Mouse (Mus musculus) hindbrain, embryonic 11.5 days (tissue): ENCODE data around the gene Plin4. TPM values are rescaled to one million over a fixed set of nuclear protein-coding genes. Genes with fewer than 3 reads are reported as not detected.
A peak's percentile ranks its signal among the peaks of the same experiment; 100 is the strongest.

Experiments used
- ATAC-seq: fragments of 200-750 bp; cut with Nextera tagmentation; 2 replicates; pipeline ENCODE4 v1.8.0; 2017; ENCODE audit warnings: mild to moderate bottlenecking, moderate TSS enrichment, moderate library complexity; ENCODE audit not compliant: low FRiP score
- DNase-seq: peaks from one replicate; pipeline ENCODE4 v3.0.0-alpha.2; 2015; ENCODE audit warnings: low spot score
- H3K27ac ChIP-seq: fragments of 300-500 bp; sonication (generic); 2 replicates; pipeline ENCODE4 v1.5.1; 2014; ENCODE audit warnings: mild to moderate bottlenecking, low read depth, low read length
- H3K27me3 ChIP-seq: fragments of 300-500 bp; sonication (generic); 2 replicates; pipeline ENCODE4 v1.6.1; 2014; ENCODE audit warnings: mild to moderate bottlenecking, low read length, moderate library complexity, mixed read lengths; ENCODE audit not compliant: control insufficient read depth, insufficient read depth
- H3K36me3 ChIP-seq: fragments of 300-500 bp; sonication (generic); 2 replicates; pipeline ENCODE4 v1.6.1; 2014; ENCODE audit warnings: mild to moderate bottlenecking, low read length, moderate library complexity, mixed read lengths; ENCODE audit not compliant: control insufficient read depth, insufficient read depth
- H3K4me1 ChIP-seq: fragments of 300-500 bp; sonication (generic); replicated peaks from 2 replicates; pipeline ENCODE4 v1.6.1; 2014; ENCODE audit warnings: low read length, mixed read lengths; ENCODE audit not compliant: control insufficient read depth, insufficient read depth
- H3K4me2 ChIP-seq: fragments of 300-500 bp; sonication (generic); replicated peaks from 2 replicates; pipeline ENCODE4 v1.6.1; 2014; ENCODE audit warnings: mild to moderate bottlenecking, low read depth, low read length
- H3K4me3 ChIP-seq: fragments of 300-500 bp; sonication (generic); 2 replicates; pipeline ENCODE4 v1.5.1; 2014; ENCODE audit warnings: low read depth, low read length
- H3K9ac ChIP-seq: fragments of 300-500 bp; sonication (generic); 2 replicates; pipeline ENCODE4 v1.6.1; 2014; ENCODE audit warnings: low read depth, low read length
- H3K9me3 ChIP-seq: fragments of 300-500 bp; sonication (generic); 2 replicates; pipeline ENCODE4 v1.6.1; 2016; ENCODE audit warnings: low read length; ENCODE audit not compliant: control insufficient read depth
- WGBS: fragments of 180-500 bp; shearing (Covaris S2); extraction: QIAGEN DNeasy Blood & Tissue Kit; methylation state at CpG from one replicate; pipeline ENCODE4 v1.1.7; 2014; 5-methylcytosine and 5-hydroxymethylcytosine counted together
- polyA plus RNA-seq: library from polyadenylated mRNA; unstranded; fragments of >200 nt; fragmentation: Nextera tagmentation; extraction: Ambion mirVana; gene quantifications from 2 replicates; pipeline ENCODE4 v1.2.1, GENCODE M21; 2014

Plin4 gene
- polyA plus RNA-seq, 1 experiment from 2014 or later: 0.09 TPM

GRCm38 (mm10) chr17:56123161-56123560, 13.6 kb upstream of the Plin4 start:
- DNase-seq (no peak), ATAC-seq (no peak)
- Histone ChIP-seq H3K9ac (no peak overlapping the region), H3K4me1 (no peaks in the 10 kb centered on the region), H3K36me3 (no peaks in the 10 kb centered on the region; the same call in 1 of the 2 replicates), H3K4me3 (no peak overlapping the region), H3K4me2 (no peak overlapping the region), H3K27ac (no peak overlapping the region), H3K9me3 (peaks cover 5% of the 10 kb centered on the region; the same call in 1 of the 2 replicates), H3K27me3 (peaks cover 71% of the 10 kb centered on the region)
- WGBS: 89% methylated on average over 12 of the region's 12 CpGs

- ATAC-seq (no peak), DNase-seq (no peak)
- no peak within 1 kb of the TSS for H3K4me2 ChIP-seq
- H3K36me3 ChIP-seq: no peaks in the 10 kb centered on the region
- no peak within 1 kb of the TSS for H3K9ac ChIP-seq
- peaks cover 73% of the 10 kb centered on the region for H3K27me3 ChIP-seq
- H3K9me3 ChIP-seq: peaks cover 5% of the 10 kb centered on the region; the same call in 1 of the 2 replicates
- WGBS: 59% methylated on average over 2 of the region's 2 CpGs
- H3K27ac ChIP-seq: no peak within 1 kb of the TSS
- H3K4me1 ChIP-seq: peaks cover 3% of the 10 kb centered on the region; the same call in 1 of the 2 replicates
- H3K4me3 ChIP-seq: no peak within 1 kb of the TSS
These were observed 12.2 kb upstream of the Plin4 start, which contains the start of gene Lrg1 for GRCm38 (mm10) chr17:56121826-56122225. Lrg1 (minus strand) TSS chr17:56122001.

GRCm38 (mm10) chr17:56119981-56120880, 10.6 kb upstream of the Plin4 start:
- Histone ChIP-seq H3K4me3 (no peak overlapping the region), H3K9ac (no peak overlapping the region)

GRCm38 (mm10) chr17:56119431-56119830, 9.8 kb upstream of the Plin4 start:
- H3K27ac ChIP-seq: no peak overlapping the region
- no peaks in the 10 kb centered on the region for H3K36me3 ChIP-seq
- 48% methylated on average over 12 of the region's 12 CpGs for WGBS
- DNase-seq (no peak), ATAC-seq (no peak)
- H3K27me3 ChIP-seq: peaks cover 62% of the 10 kb centered on the region
- H3K9ac ChIP-seq: no peak overlapping the region
- H3K9me3 ChIP-seq: peaks cover 5% of the 10 kb centered on the region; the same call in 1 of the 2 replicates
- H3K4me1 ChIP-seq: peaks cover 3% of the 10 kb centered on the region; the same call in 1 of the 2 replicates
- no peak overlapping the region for H3K4me2 ChIP-seq
- no peak overlapping the region for H3K4me3 ChIP-seq

More at GRCm38 (mm10) chr17:56119981-56120880, 10.6 kb upstream of the Plin4 start:
- Histone ChIP-seq H3K36me3 (no peaks in the 10 kb centered on the region), H3K4me1 (peaks cover 3% of the 10 kb centered on the region; the same call in 1 of the 2 replicates), H3K9me3 (peaks cover 5% of the 10 kb centered on the region; the same call in 1 of the 2 replicates), H3K27ac (no peak overlapping the region), H3K4me2 (no peak overlapping the region), H3K27me3 (peaks cover 67% of the 10 kb centered on the region)
- no peak for DNase-seq
- no peak for ATAC-seq
- 7% methylated on average over 66 of the region's 66 CpGs for WGBS

GRCm38 (mm10) chr17:56117251-56117710, 7.7 kb upstream of the Plin4 start, which contains the start of gene Plin5:
Plin5 (minus strand) TSS chr17:56117596.
- DNase-seq (peak; percentile 62), ATAC-seq (peak; percentile 53; the same call in 1 of the 2 replicates)
- 0 out of 2 replicates have a peak within 1 kb of the TSS, but pooled peaks have one; percentile 11 for H3K9ac ChIP-seq
- under 1% methylated on average over 25 of the region's 27 CpGs for WGBS
- H3K27ac ChIP-seq: no peak within 1 kb of the TSS
- peak within 1 kb of the TSS; percentile 44 for H3K4me2 ChIP-seq
- peaks cover 3% of the 10 kb centered on the region; the same call in 1 of the 2 replicates for H3K4me1 ChIP-seq
- H3K27me3 ChIP-seq: peaks cover 42% of the 10 kb centered on the region
- peak within 1 kb of the TSS; percentile 19 for H3K4me3 ChIP-seq
- no peaks in the 10 kb centered on the region for H3K36me3 ChIP-seq
- H3K9me3 ChIP-seq: no peaks in the 10 kb centered on the region

- Histone ChIP-seq H3K27me3 (peaks cover 31% of the 10 kb centered on the region), H3K4me2 (no peak overlapping the region)
- WGBS: 76% methylated on average over 10 of the region's 10 CpGs
These were observed 6.6 kb upstream of the Plin4 start for GRCm38 (mm10) chr17:56116193-56116592.

GRCm38 (mm10) chr17:56112743-56113142, 3.1 kb upstream of the Plin4 start:
- H3K9ac ChIP-seq: no peak overlapping the region
- H3K4me1 ChIP-seq: peaks cover 3% of the 10 kb centered on the region; the same call in 1 of the 2 replicates
- no peak overlapping the region for H3K4me3 ChIP-seq
- peak overlapping the region; percentile 24; the same call in 1 of the 2 replicates for H3K27ac ChIP-seq
- 75% methylated on average over 3 of the region's 3 CpGs for WGBS
- no peak; the same call in 1 of the 2 replicates for ATAC-seq
- no peak for DNase-seq
- no peaks in the 10 kb centered on the region for H3K36me3 ChIP-seq
- H3K4me2 ChIP-seq: no peak overlapping the region
- no peaks in the 10 kb centered on the region for H3K9me3 ChIP-seq
- no peaks in the 10 kb centered on the region for H3K27me3 ChIP-seq

More at GRCm38 (mm10) chr17:56116193-56116592, 6.6 kb upstream of the Plin4 start:
- no peak overlapping the region for H3K9ac ChIP-seq
- no peak overlapping the region for H3K4me3 ChIP-seq
- H3K4me1 ChIP-seq: peaks cover 3% of the 10 kb centered on the region; the same call in 1 of the 2 replicates
- no peaks in the 10 kb centered on the region for H3K9me3 ChIP-seq
- no peaks in the 10 kb centered on the region for H3K36me3 ChIP-seq
- no peak for ATAC-seq
- no peak for DNase-seq
- H3K27ac ChIP-seq: no peak overlapping the region

GRCm38 (mm10) chr17:56111864-56112263, 2.3 kb upstream of the Plin4 start:
- Histone ChIP-seq H3K27ac (no peak overlapping the region), H3K9ac (no peak overlapping the region), H3K4me2 (no peak overlapping the region), H3K9me3 (no peaks in the 10 kb centered on the region), H3K27me3 (no peaks in the 10 kb centered on the region), H3K4me1 (no peaks in the 10 kb centered on the region), H3K4me3 (no peak overlapping the region), H3K36me3 (no peaks in the 10 kb centered on the region)
- DNase-seq (peak; percentile 87), ATAC-seq (peak; percentile 47)
- WGBS: 38% methylated on average over 5 of the region's 5 CpGs
